Mouse (Mus musculus) erythroid progenitor cell, adult 5-6 weeks (primary cell): ENCODE results near the gene Gla. TPM values are rescaled to one million over a fixed set of nuclear protein-coding genes. Genes with fewer than 3 reads are reported as not detected.

Experiments used
- ATAC-seq: replicated peaks from 2 replicates; pipeline ENCODE4 v1.8.0; 2016; ENCODE audit warnings: moderate number of reproducible peaks, mild to moderate bottlenecking, moderate TSS enrichment, inconsistent platforms; ENCODE audit not compliant: poor library complexity, low FRiP score, severe bottlenecking
- total RNA-seq, 2 experiments: library from RNA; stranded (forward) in 1 of 2; stranded (reverse) in 1 of 2; fragments of 150-400 nt in 1 of 2; fragments of 186-747, 209-891 nt in 1 of 2; gene quantifications; 2 replicates each; pipeline versions ENCODE4 v1.2.3 to v1.2.4; 2015 to 2017; ENCODE audit warnings: low replicate concordance in 2 of 2

The Gla gene
- total RNA-seq, 2 experiments from 2014 or later: 1.3 to 1.4 TPM

- ATAC-seq: peak; percentile 36; the same call in 1 of the 2 replicates
Measured at GRCm38 (mm10) chrX:134540414-134541135, 60.4 kb downstream of the Gla start.

DNA sequence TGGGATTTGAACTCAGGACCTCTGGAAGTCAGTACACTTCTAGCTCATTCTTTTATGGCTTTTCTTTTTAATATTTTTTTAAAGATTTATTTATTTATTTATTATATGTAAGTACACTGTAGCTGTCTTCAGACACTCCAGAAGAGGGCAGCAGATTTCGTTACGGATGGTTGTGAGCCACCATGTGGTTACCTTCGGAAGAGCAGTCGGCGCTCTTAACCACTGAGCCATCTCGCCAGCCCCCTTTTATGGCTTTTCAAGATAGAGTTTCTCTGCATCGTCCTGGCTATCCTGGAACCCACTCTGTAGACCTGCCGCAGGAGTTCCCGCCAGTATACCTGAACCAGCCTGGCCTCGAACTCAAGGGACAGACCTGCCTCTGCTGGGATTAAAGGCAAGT, 61.1 kb downstream of the Gla start:
- ATAC-seq: peak; percentile 61; the same call in 1 of the 2 replicates

Other genes starting within 250 kb of the Gla start
- gene Drp2, start 196.6 kb downstream of the Gla start, total RNA-seq (2015; ENCODE audit: low replicate concordance): 2.2 and 6.7 TPM in 2 replicates
- 3.9 and 4.4 TPM in 2 replicates for gene Drp2, start 196.6 kb downstream of the Gla start, total RNA-seq (2017; ENCODE audit: low replicate concordance)
- gene Taf7l, start 124.6 kb downstream of the Gla start, total RNA-seq (2015; ENCODE audit: low replicate concordance): not detected in 2 replicates
- gene Taf7l, start 124.6 kb downstream of the Gla start, total RNA-seq (2017; ENCODE audit: low replicate concordance): not detected in 2 replicates
- gene Timm8a1, start 59.3 kb downstream of the Gla start, total RNA-seq (2015; ENCODE audit: low replicate concordance): 13.8 and 15.9 TPM in 2 replicates
- gene Timm8a1, start 59.3 kb downstream of the Gla start, total RNA-seq (2017; ENCODE audit: low replicate concordance): 6.4 and 12.6 TPM in 2 replicates
- 18.0 and 23.4 TPM in 2 replicates for gene Btk, start 17.6 kb downstream of the Gla start, total RNA-seq (2015; ENCODE audit: low replicate concordance)
- gene Btk, start 17.6 kb downstream of the Gla start, total RNA-seq (2017; ENCODE audit: low replicate concordance): 8.9 and 12.6 TPM in 2 replicates
- gene Rpl36a, start 15.5 kb downstream of the Gla start, total RNA-seq (2015; ENCODE audit: low replicate concordance): 511 and 528 TPM in 2 replicates
- 549 and 1,031 TPM in 2 replicates for gene Rpl36a, start 15.5 kb downstream of the Gla start, total RNA-seq (2017; ENCODE audit: low replicate concordance)
- gene Hnrnph2, start 54 bp upstream of the Gla start, total RNA-seq (2015; ENCODE audit: low replicate concordance): 59.8 and 69.6 TPM in 2 replicates
- 86.5 and 95.0 TPM in 2 replicates for gene Hnrnph2, start 54 bp upstream of the Gla start, total RNA-seq (2017; ENCODE audit: low replicate concordance)
- 1.1 TPM in 1 of 2 replicates, not detected in the other for gene Armcx4, start 85.4 kb upstream of the Gla start, total RNA-seq (2015; ENCODE audit: low replicate concordance)
- gene Armcx4, start 85.4 kb upstream of the Gla start, total RNA-seq (2017; ENCODE audit: low replicate concordance): 0.15 TPM in 1 of 2 replicates, not detected in the other
- not detected in 2 replicates for gene Armcx1, start 116.8 kb upstream of the Gla start, total RNA-seq (2015; ENCODE audit: low replicate concordance)
- gene Armcx1, start 116.8 kb upstream of the Gla start, total RNA-seq (2017; ENCODE audit: low replicate concordance): 0.15 and 0.39 TPM in 2 replicates
- not detected in 2 replicates for gene Armcx6, start 150.3 kb upstream of the Gla start, total RNA-seq (2015; ENCODE audit: low replicate concordance)
- 0.13 TPM in 1 of 2 replicates, not detected in the other for gene Armcx6, start 150.3 kb upstream of the Gla start, total RNA-seq (2017; ENCODE audit: low replicate concordance)
- 3.6 and 4.6 TPM in 2 replicates for gene Armcx3, start 155.5 kb upstream of the Gla start, total RNA-seq (2015; ENCODE audit: low replicate concordance)
- 0.76 and 2.2 TPM in 2 replicates for gene Armcx3, start 155.5 kb upstream of the Gla start, total RNA-seq (2017; ENCODE audit: low replicate concordance)
- gene Armcx2, start 208.1 kb upstream of the Gla start, total RNA-seq (2015; ENCODE audit: low replicate concordance): 1.7 TPM in 1 of 2 replicates, not detected in the other
- 1.4 TPM in 1 of 2 replicates, not detected in the other for gene Armcx2, start 208.1 kb upstream of the Gla start, total RNA-seq (2017; ENCODE audit: low replicate concordance)